Mouse (Mus musculus) cerebellum, adult 2 months (tissue): ENCODE data around the gene Mthfd2l.

Experiments used
- CTCF ChIP-seq: fragments of 200-500 bp; IDR thresholded peaks from 2 replicates; pipeline ENCODE4 v1.5.1; 2011; ENCODE audit warnings: low read depth, mild to moderate bottlenecking, control low read depth, low read length, moderate library complexity, borderline replicate concordance; ENCODE audit not compliant: insufficient read depth
- POLR2A ChIP-seq: fragments of 200-500 bp; IDR thresholded peaks from 2 replicates; pipeline ENCODE4 v1.6.1; 2011; ENCODE audit warnings: low read length, control low read depth, borderline replicate concordance; ENCODE audit not compliant: insufficient read depth

DNA sequence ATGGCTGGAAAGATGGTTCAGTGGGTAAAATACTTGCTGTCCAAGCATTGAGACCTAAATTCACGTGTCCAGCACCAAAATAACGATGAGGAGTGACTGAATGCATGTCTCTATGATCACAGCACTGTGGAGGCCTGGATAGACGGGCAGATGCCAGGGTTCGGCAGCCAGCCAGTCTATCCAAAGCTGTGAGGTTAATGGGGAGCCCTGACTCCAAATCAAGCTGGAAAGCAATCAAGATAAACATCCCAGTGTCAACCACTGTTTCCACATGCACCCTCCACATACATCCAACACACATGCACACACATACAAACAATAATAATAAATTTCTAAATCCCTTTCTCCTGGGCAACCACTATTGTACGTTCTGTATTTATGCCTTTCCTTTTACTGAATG, 42.3 kb upstream of the Mthfd2l start:
- TF ChIP-seq POLR2A, result no peak
- TF ChIP-seq CTCF, result no peak
